Mouse (Mus musculus) MN1 (cell line): ENCODE results near the gene Scfd2.

Source experiments
- DNase-seq: peaks from one replicate; pipeline ENCODE4 v3.0.0-alpha.2; 2016; ENCODE audit warnings: low spot score

Gene Scfd2

GRCm38 (mm10) chr5:74240926-74241680 lies 290.5 kb downstream of the Scfd2 start:
- DNase-seq: no peak

- no peak for DNase-seq
These were observed 291.3 kb downstream of the Scfd2 start for GRCm38 (mm10) chr5:74240298-74240697.

GRCm38 (mm10) chr5:74239369-74239768 lies 292.2 kb downstream of the Scfd2 start:
- no peak for DNase-seq

GRCm38 (mm10) chr5:74233808-74234207 lies 297.8 kb downstream of the Scfd2 start:
- no peak for DNase-seq

GRCm38 (mm10) chr5:74230525-74230924 lies 301.0 kb downstream of the Scfd2 start:
- DNase-seq: no peak

GRCm38 (mm10) chr5:74229775-74230413 lies 301.7 kb downstream of the Scfd2 start:
- DNase-seq: no peak

- no peak for DNase-seq
These were observed 302.6 kb downstream of the Scfd2 start for GRCm38 (mm10) chr5:74228938-74229337.

- no peak for DNase-seq
These were observed 304.2 kb downstream of the Scfd2 start for GRCm38 (mm10) chr5:74227352-74227751.

- no peak for DNase-seq
These were observed 305.4 kb downstream of the Scfd2 start for GRCm38 (mm10) chr5:74226183-74226582.

- DNase-seq: no peak
These were observed 307.1 kb downstream of the Scfd2 start for GRCm38 (mm10) chr5:74224480-74224879.

GRCm38 (mm10) chr5:74222626-74223025 lies 308.9 kb downstream of the Scfd2 start:
- DNase-seq: no peak

GRCm38 (mm10) chr5:74218524-74218923 lies 313.0 kb downstream of the Scfd2 start:
- DNase-seq: no peak

- no peak for DNase-seq
These were observed 316.4 kb downstream of the Scfd2 start for GRCm38 (mm10) chr5:74215125-74215524.

- no peak for DNase-seq
These were observed 317.0 kb downstream of the Scfd2 start for GRCm38 (mm10) chr5:74214501-74215110.

GRCm38 (mm10) chr5:74211346-74211745 lies 320.2 kb downstream of the Scfd2 start:
- no peak for DNase-seq

- DNase-seq: no peak
These were observed 321.9 kb downstream of the Scfd2 start for GRCm38 (mm10) chr5:74209640-74210039.

- no peak for DNase-seq
These were observed 323.1 kb downstream of the Scfd2 start for GRCm38 (mm10) chr5:74208438-74208837.

- DNase-seq: no peak
These were observed 324.4 kb downstream of the Scfd2 start for GRCm38 (mm10) chr5:74207209-74207608.

GRCm38 (mm10) chr5:74206649-74207048 lies 324.9 kb downstream of the Scfd2 start:
- no peak for DNase-seq

GRCm38 (mm10) chr5:74206038-74206437 lies 325.5 kb downstream of the Scfd2 start:
- no peak for DNase-seq

GRCm38 (mm10) chr5:74205509-74205908 lies 326.1 kb downstream of the Scfd2 start:
- no peak for DNase-seq

GRCm38 (mm10) chr5:74204465-74204864 lies 327.1 kb downstream of the Scfd2 start:
- no peak for DNase-seq

- DNase-seq: no peak
These were observed 329.0 kb downstream of the Scfd2 start for GRCm38 (mm10) chr5:74202515-74202914.
